Comparison of ENCODE assay signal across 19 mouse cellular contexts in genomic region chr19:17268669-17269068, GRCm38 (mm10).
A peak's percentile ranks its signal among the peaks of the same experiment; 100 is the strongest.
DNase-seq lines count a peak whose midpoint lies in the region; TF ChIP-seq lines count a peak whose summit lies in the region.
"Had no signal": no experiment of that assay in that cellular context is flagged by ENCODE, and none has a peak within 500 bp of the region (broad histone marks: within the 10 kb centered on the region; RNA-seq: fewer than 3 reads in every experiment).

No protein-coding gene starts in this region.

- TF ChIP-seq POLR2A in CH12.LX (IDR thresholded peaks at IDR 0.05; ENCODE audit: low read depth, low read length) = no peak

- no peaks in the 10 kb centered on the region for H3K36me3 ChIP-seq in CH12.LX (replicated peaks in 1 of 2; ENCODE audit: control insufficient read depth in 1 of 2, insufficient read depth in 1 of 2, low read length in 1 of 2)
- H3K36me3 ChIP-seq: embryonic facial prominence, embryonic 13.5 days; embryonic facial prominence, embryonic 15.5 days; forebrain, embryonic 10.5 days; forebrain, embryonic 12.5 days had no signal

- in situ Hi-C loops in CH12.LX (cut with MboI; ENCODE audit: low pct_ligation_motif_present, low pct_unique_long_range_greater_than_20kb, low sequenced_read_pairs) = no loop called here

- H3K4me1 ChIP-seq in CH12.LX (ENCODE audit: control insufficient read depth in 1 of 2, insufficient read depth in 2 of 2) = peaks cover 3 to 20% of the 10 kb centered on the region in 2 experiments; a peak in 2 of 4 replicates

- H3K27ac ChIP-seq in CH12.LX (ENCODE audit: insufficient read depth, low read depth) = no peak overlapping the region
- H3K27ac ChIP-seq: embryonic facial prominence, embryonic 13.5 days; embryonic facial prominence, embryonic 15.5 days; forebrain, embryonic 10.5 days; forebrain, embryonic 12.5 days had no signal

- no peaks in the 10 kb centered on the region for H3K79me2 ChIP-seq in CH12.LX (replicated peaks; ENCODE audit: control insufficient read depth, extremely low read depth, insufficient read depth, poor library complexity, severe bottlenecking)

- no peaks in the 10 kb centered on the region for H3K27me3 ChIP-seq in CH12.LX (replicated peaks)
- H3K27me3 ChIP-seq: embryonic facial prominence, embryonic 13.5 days; embryonic facial prominence, embryonic 15.5 days; forebrain, embryonic 12.5 days had no signal

- 0 out of 2 replicates have a peak, but pooled peaks have one; percentile 14 for TF ChIP-seq EP300 in CH12.LX (IDR thresholded peaks at IDR 0.05; ENCODE audit: low read length)

- H3K9ac ChIP-seq in CH12.LX (ENCODE audit: insufficient read depth, low read depth) = no peak overlapping the region
- H3K9ac ChIP-seq: embryonic facial prominence, embryonic 13.5 days; embryonic facial prominence, embryonic 15.5 days; forebrain, embryonic 12.5 days had no signal

- no peak overlapping the region for H3K4me2 ChIP-seq in CH12.LX (ENCODE audit: insufficient read depth, low read depth, poor library complexity, severe bottlenecking)
- H3K4me2 ChIP-seq: embryonic facial prominence, embryonic 13.5 days; embryonic facial prominence, embryonic 15.5 days; forebrain, embryonic 12.5 days had no signal

- DNase-seq in CD4-positive, CD25-positive, alpha-beta regulatory T cell, adult 2 months (ENCODE audit: low read depth, low spot score) = peak; percentile 60
- DNase-seq in CH12.LX (ENCODE audit: extremely low read depth) = no peak
- peak; percentile 83 for DNase-seq in induced T-regulatory cell, adult 2 months (ENCODE audit: low read depth)
- no peak for DNase-seq in lung, postnatal 25 days (ENCODE audit: low spot score)
- DNase-seq in cerebellum, postnatal 4 days (ENCODE audit: low spot score in 2 of 2) = no peak
- no peak for DNase-seq in cerebellum, adult 11 months
- DNase-seq in right cerebral cortex, adult 2 months (ENCODE audit: low spot score in 2 of 2) = no peak
- DNase-seq: adrenal gland, postnatal 10 days; adrenal gland, postnatal 36 days; cerebellum, adult 18-20 months; cerebellum, adult 8-10 months; cerebellum, adult 9-11 months; cerebellum, postnatal 25 days; embryo, embryonic 11 days had no signal

- TF ChIP-seq CTCF in CH12.LX (conservative IDR thresholded peaks at IDR 0.05 in 1 of 2, IDR thresholded peaks at IDR 0.05 in 1 of 2; ENCODE audit: low read depth in 2 of 2, low read length in 2 of 2) = no peak

- no peak for TF ChIP-seq RAD21 in CH12.LX (IDR thresholded peaks at IDR 0.05; ENCODE audit: low read depth, low read length)

- H3K9me3 ChIP-seq in CH12.LX (replicated peaks; ENCODE audit: low read length) = no peaks in the 10 kb centered on the region
- H3K9me3 ChIP-seq: embryonic facial prominence, embryonic 13.5 days; embryonic facial prominence, embryonic 15.5 days; forebrain, embryonic 10.5 days; forebrain, embryonic 12.5 days had no signal

- dilution Hi-C loops in CH12.LX (cut with MboI; ENCODE audit: extremely low pct_ligation_motif_present, extremely low pct_unique_long_range_greater_than_20kb, low sequenced_read_pairs) = no loop called here

- no peak overlapping the region for H3K4me3 ChIP-seq in CH12.LX (replicated peaks in 1 of 3; ENCODE audit: low read depth in 2 of 3, low read length in 2 of 3, poor library complexity in 1 of 3)
- H3K4me3 ChIP-seq: embryonic facial prominence, embryonic 13.5 days; embryonic facial prominence, embryonic 15.5 days; erythroblast, embryonic 14.5 days; forebrain, embryonic 10.5 days; forebrain, embryonic 12.5 days had no signal

TF ChIP-seq in CH12.LX, 34 proteins besides CTCF, POLR2A, EP300 and RAD21:
- TF ChIP-seq SMC3 (IDR thresholded peaks at IDR 0.05; ENCODE audit: low read depth, low read length) (no peak), MXI1 (IDR thresholded peaks at IDR 0.05; ENCODE audit: low read depth, low read length) (no peak), USF1 (IDR thresholded peaks at IDR 0.05; ENCODE audit: low read depth, low read length) (no peak), ZKSCAN1 (IDR thresholded peaks at IDR 0.05; ENCODE audit: borderline replicate concordance, low read depth, low read length) (no peak), MAX (IDR thresholded peaks at IDR 0.05; ENCODE audit: low read length) (no peak), NELFE (IDR thresholded peaks at IDR 0.05; ENCODE audit: low read depth, low read length) (no peak), E2F4 (IDR thresholded peaks at IDR 0.05; ENCODE audit: insufficient replicate concordance, low read depth, low read length) (no peak), POLR2AphosphoS2 (IDR thresholded peaks at IDR 0.05; ENCODE audit: low read depth, low read length) (no peak), MAFK (IDR thresholded peaks at IDR 0.05; ENCODE audit: insufficient replicate concordance, low read length) (no peak), MAZ (IDR thresholded peaks at IDR 0.05; ENCODE audit: low read depth, low read length) (no peak), GABPA (IDR thresholded peaks at IDR 0.05; ENCODE audit: insufficient replicate concordance, low read depth, low read length) (no peak)

Comparison
In these comparisons a context has a peak if more than half of its experiments do, and no peak if none do; other contexts are left out.
1. DNase-seq: peak in CD4-positive, CD25-positive, alpha-beta regulatory T cell, adult 2 months (single experiment) and induced T-regulatory cell, adult 2 months (single experiment); none in CH12.LX (single experiment), lung, postnatal 25 days (single experiment), cerebellum, postnatal 4 days (0 of 2), cerebellum, adult 11 months (single experiment) and right cerebral cortex, adult 2 months (0 of 2).